Mouse (Mus musculus) kidney, adult 2 months (tissue): Measurements from ENCODE around the gene Zfp148. TPM values are rescaled to one million over a fixed set of nuclear protein-coding genes. Genes with fewer than 3 reads are reported as not detected.
A peak's percentile ranks its signal among the peaks of the same experiment; 100 is the strongest.

Experiments
- DNase-seq: peaks from one replicate; pipeline ENCODE4 v3.0.0; 2021
- H3K27ac ChIP-seq: fragments of 200-500 bp; 2 replicates; pipeline ENCODE4 v1.5.1; 2012; ENCODE audit warnings: low read depth, low read length, control low read depth, inconsistent platforms; ENCODE audit not compliant: insufficient read depth
- H3K27me3 ChIP-seq: fragments of 200-500 bp; replicated peaks from 2 replicates; pipeline ENCODE4 v1.6.1; 2012; ENCODE audit warnings: mild to moderate bottlenecking, moderate library complexity, low read length, inconsistent platforms; ENCODE audit not compliant: control insufficient read depth, insufficient read depth
- H3K36me3 ChIP-seq: fragments of 200-500 bp; 2 replicates; pipeline ENCODE4 v1.6.1; 2012; ENCODE audit warnings: mild to moderate bottlenecking, moderate library complexity, low read length, inconsistent platforms; ENCODE audit not compliant: control insufficient read depth, insufficient read depth
- H3K4me1 ChIP-seq: fragments of 200-500 bp; 2 replicates; pipeline ENCODE4 v1.6.1; 2011; ENCODE audit warnings: low read length; ENCODE audit not compliant: control insufficient read depth, insufficient read depth
- H3K4me3 ChIP-seq: fragments of 200-500 bp; 2 replicates; pipeline ENCODE4 v1.5.1; 2011; ENCODE audit warnings: mild to moderate bottlenecking, low read depth, low read length, control low read depth; ENCODE audit not compliant: insufficient read depth
- CTCF ChIP-seq: fragments of 200-500 bp; conservative IDR thresholded peaks from 2 replicates; pipeline ENCODE4 v1.5.1; 2011; ENCODE audit warnings: low read depth, mild to moderate bottlenecking, control low read depth, low read length, moderate library complexity, mixed read lengths; ENCODE audit not compliant: insufficient read depth, insufficient read length
- POLR2A ChIP-seq: fragments of 200-500 bp; IDR thresholded peaks from one replicate; pipeline ENCODE4 v1.6.1; 2011; ENCODE audit warnings: low read depth, low read length, control low read depth
- WGBS: fragments of 180-500 bp; shearing (Covaris S2); methylation state at CpG from one replicate; pipeline ENCODE4 v1.1.7; 2018; 5-methylcytosine and 5-hydroxymethylcytosine counted together
- polyA plus RNA-seq: library from polyadenylated mRNA; depleted of rRNA; stranded (reverse); fragments of >200 nt; gene quantifications from 2 replicates; pipeline ENCODE4 v1.2.3, GENCODE M21; 2012

Zfp148 gene
- polyA plus RNA-seq, 1 experiment, result 9.8 TPM

DNA sequence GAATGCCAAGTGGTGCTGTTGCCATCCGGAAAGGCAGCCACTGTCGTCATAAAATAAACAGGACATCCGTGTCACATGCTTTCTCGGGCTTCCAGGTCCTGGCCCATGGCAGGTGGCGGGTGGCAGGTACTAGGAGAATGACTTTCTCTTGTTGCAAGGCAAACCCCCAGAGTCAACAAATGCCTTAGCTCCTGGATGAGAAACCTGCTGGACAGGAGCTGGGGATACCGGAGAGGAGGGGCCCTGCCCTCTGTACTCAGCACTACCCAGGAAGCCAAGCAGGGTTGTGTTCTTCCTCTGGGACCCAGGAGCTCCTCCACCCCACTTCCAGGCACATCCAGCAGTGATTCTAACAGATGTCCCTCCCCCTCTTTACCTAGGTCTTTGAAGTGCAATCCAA, 131.9 kb downstream of the Zfp148 start:
- Histone ChIP-seq H3K4me3 (no peak overlapping the region), H3K36me3 (no peaks in the 10 kb centered on the region), H3K27me3 (no peaks in the 10 kb centered on the region), H3K27ac (no peak overlapping the region), H3K4me1 (no peaks in the 10 kb centered on the region)
- TF ChIP-seq CTCF (no peak), POLR2A (no peak)
- DNase-seq, result no peak
- WGBS, result 73% methylated on average over 6 of the region's 6 CpGs

DNA sequence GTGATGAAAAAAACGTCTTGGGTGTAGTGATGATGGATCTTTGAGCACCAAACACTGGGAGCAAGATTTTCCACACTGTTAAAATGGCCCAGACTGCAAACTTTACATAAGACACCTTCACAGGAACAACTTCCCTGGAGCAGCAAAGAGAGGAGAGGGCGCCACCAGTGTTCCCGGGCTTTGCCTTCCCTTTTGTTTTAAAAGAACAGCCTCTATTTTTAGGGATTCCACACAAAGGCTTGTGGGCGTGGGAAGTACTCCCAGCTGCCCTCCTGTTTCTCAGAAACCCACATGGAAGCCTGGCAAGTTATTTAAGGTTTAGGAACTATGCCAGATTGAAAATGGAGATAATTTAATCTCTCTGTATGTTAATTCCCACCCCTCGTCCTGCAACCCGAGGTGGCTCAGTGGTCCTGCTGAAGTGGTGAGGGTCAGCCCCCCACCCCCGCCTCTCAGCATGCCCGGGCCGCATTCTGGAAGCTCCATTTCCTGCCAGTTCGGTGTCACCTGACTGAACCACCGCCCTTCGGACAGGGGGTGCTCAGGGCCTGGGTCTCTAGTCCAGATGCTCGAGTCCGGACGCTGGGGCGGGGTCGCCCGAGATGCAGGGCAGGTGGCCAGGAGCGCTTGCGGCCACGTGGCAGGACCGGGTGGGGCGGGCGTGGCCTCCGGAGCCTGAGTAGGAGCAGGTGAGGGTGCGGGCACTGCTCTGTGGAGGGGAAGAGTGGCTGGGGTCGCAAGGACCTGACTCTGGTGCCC, 136.3 kb downstream of the Zfp148 start, which contains the start of gene Slc12a8:
Gene Slc12a8, plus strand, starts transcription at position 522 of the 759 bp plus-strand sequence.
- no peak within 1 kb of the TSS for H3K27ac ChIP-seq
- H3K4me3 ChIP-seq, result peak within 1 kb of the TSS; percentile 22; the same call in 1 of the 2 replicates
- WGBS, result 9% methylated on average over 27 of the region's 27 CpGs
- H3K4me1 ChIP-seq, result no peaks in the 10 kb centered on the region
- H3K36me3 ChIP-seq, result no peaks in the 10 kb centered on the region
- H3K27me3 ChIP-seq, result no peaks in the 10 kb centered on the region
- TF ChIP-seq CTCF, result no peak
- TF ChIP-seq POLR2A, result no peak
- peak; percentile 12 for DNase-seq

DNA sequence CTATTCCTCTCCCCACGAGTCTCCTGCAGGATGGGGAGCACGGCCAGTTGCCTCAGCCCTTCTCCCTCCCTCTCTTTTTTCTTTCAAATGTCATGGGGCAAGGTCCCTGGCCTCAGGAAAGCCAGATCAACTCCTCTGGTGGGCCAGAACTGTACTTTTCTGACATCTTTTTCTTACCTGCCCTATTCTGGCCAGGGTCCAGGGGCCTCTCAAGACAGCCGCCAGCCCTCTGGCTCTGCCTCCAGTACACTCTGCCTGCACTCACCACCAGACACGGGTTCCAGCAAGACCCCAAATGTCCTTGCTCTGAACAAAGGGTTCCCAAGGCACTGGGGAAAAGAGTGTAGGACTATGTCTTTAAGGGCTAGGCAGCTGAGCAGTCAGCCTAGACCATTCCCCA, 137.0 kb downstream of the Zfp148 start:
- Histone ChIP-seq H3K4me1 (no peaks in the 10 kb centered on the region), H3K27me3 (no peaks in the 10 kb centered on the region), H3K27ac (no peak overlapping the region), H3K4me3 (no peak overlapping the region), H3K36me3 (no peaks in the 10 kb centered on the region)
- DNase-seq, result no peak
- TF ChIP-seq POLR2A, result no peak
- no peak for TF ChIP-seq CTCF
- 43% methylated on average over 4 of the region's 4 CpGs for WGBS

DNA sequence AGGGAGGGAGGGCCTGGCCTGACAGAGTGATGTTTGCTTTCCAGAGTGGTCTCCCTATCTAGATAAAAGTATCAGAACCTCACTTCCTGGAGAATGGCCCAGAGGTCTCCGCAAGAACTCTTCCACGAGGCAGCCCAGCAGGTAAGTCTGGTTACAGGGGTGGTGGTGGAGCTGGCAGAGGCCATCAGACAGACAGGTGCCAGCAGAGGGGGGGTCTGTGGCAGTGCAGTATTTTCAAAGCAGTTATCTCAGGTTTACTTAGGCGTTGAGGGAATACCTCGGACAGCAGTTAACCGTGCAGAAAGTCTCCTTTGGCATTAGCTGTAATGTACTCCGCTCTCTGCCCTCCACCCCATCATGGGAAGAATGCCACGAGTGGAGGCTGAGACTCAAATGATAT, 137.6 kb downstream of the Zfp148 start:
- WGBS, result 57% methylated on average over 7 of the region's 7 CpGs
- TF ChIP-seq CTCF (no peak), POLR2A (no peak)
- Histone ChIP-seq H3K27me3 (no peaks in the 10 kb centered on the region), H3K4me1 (no peaks in the 10 kb centered on the region), H3K36me3 (no peaks in the 10 kb centered on the region), H3K4me3 (no peak overlapping the region), H3K27ac (no peak overlapping the region)
- DNase-seq, result no peak

DNA sequence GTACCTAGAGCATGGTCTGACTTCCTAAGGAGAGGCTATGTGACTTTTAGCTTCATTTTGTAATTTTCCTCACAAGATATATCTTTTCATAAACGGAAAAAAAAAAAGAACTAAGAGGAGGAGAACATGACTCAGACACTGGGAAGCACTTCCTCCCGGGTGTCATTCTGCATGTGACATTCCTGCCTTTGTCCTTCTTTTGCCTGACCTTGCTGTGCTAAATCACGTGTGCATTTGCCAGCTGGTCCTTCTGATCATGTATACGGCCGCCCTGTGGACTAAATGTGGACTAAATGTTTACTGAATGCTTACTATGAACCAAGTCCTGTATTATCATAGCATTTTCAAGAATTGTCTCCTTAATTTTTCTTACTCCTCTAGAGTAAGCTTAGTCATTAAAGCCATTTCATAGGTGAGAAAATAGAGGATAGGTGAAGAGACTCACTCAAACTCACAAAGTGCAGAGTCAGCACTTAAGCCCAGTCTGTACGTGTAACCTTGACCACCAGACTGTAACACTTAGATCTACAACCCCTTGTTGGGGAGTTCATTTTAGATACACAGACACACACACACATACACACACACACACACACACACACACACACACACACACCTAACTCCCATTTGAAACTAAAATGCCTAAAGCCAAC, 139.4 kb downstream of the Zfp148 start:
- H3K27ac ChIP-seq, result no peak overlapping the region

DNA sequence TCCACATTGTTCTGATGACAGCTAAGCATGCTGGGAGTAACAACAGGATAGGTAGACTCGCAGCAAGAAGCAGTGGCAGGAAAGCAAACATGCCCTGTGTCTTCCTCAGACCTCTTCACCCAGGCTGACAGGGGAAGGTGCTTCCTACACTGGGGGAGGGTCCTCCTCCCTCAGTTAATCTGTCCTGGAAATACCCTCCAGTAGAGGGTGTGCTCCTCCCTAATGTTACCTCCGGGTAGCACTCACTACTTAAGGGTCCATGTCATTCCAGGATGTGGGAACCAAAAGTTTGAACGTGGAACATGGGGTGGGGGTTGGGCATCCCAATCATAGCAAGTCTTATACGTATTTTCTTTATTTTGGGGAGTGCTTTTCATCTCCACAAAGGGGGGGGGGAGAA, 141.9 kb downstream of the Zfp148 start:
- no peak for DNase-seq
- TF ChIP-seq POLR2A, result no peak
- no peak for TF ChIP-seq CTCF
- Histone ChIP-seq H3K27me3 (no peaks in the 10 kb centered on the region), H3K27ac (no peak overlapping the region), H3K4me3 (no peak overlapping the region), H3K4me1 (no peaks in the 10 kb centered on the region), H3K36me3 (no peaks in the 10 kb centered on the region)
- 55% methylated on average over 4 of the region's 4 CpGs for WGBS

More for the DNA sequence above, 139.4 kb downstream of the Zfp148 start:
- WGBS, result 53% methylated on average over 6 of the region's 6 CpGs
- no peaks in the 10 kb centered on the region for H3K27me3 ChIP-seq
- no peak for TF ChIP-seq CTCF
- no peak for TF ChIP-seq POLR2A
- no peaks in the 10 kb centered on the region for H3K36me3 ChIP-seq
- H3K4me3 ChIP-seq, result no peak overlapping the region
- no peaks in the 10 kb centered on the region for H3K4me1 ChIP-seq
- no peak for DNase-seq

DNA sequence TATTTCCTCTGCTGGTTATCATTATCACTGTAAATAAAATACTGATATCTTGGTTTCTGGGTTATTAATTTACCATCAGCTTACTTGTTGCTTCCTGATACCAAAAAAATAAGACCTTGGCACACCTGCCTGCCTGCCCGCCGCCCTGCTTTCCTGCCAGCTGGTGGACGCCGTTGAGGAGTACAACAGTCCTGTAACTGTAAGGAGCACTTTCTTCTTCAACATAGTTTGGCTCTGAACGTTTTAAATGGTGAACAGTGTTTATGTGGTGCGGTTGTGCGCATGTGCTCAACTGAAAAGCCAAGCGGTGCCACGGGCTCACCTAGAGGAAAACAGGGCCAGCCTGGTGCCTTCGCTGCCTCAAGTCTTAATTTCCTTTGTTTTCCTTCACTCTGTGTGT, 142.9 kb downstream of the Zfp148 start:
- no peaks in the 10 kb centered on the region for H3K36me3 ChIP-seq
- no peak overlapping the region for H3K4me3 ChIP-seq
- H3K27ac ChIP-seq, result no peak overlapping the region
- DNase-seq, result no peak
- TF ChIP-seq CTCF (no peak), POLR2A (no peak)
- H3K27me3 ChIP-seq, result no peaks in the 10 kb centered on the region
- WGBS, result 61% methylated on average over 10 of the region's 10 CpGs
- H3K4me1 ChIP-seq, result no peaks in the 10 kb centered on the region
